Mouse (Mus musculus): Measurements from ENCODE around the gene Iqcn.

Gene Iqcn

DNA sequence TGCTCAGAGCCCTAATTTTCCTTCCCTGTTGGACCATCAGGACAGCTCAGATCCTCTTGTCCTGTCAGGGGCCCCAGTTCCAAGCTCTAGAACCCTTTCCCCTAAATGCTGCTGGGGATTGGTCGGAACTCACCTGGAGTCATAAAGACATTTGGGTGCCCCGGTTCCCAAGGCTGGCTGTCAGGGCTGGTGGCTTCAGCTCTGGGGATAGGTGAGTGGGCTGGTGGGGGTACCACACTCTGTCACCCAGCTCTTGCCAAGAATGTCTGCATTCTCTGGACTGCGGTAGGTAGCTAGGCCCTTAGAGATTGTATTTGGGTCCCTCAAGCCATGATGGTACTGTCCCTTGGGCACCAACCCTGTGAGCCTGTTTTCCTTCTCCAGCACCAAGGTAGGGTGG is at the start of gene Iqcn:
Iqcn (plus strand) TSS at position 171 of the 400 bp plus-strand sequence.
- peak; percentile 35 for DNase-seq (ENCODE audit: low read depth, low spot score)

DNA sequence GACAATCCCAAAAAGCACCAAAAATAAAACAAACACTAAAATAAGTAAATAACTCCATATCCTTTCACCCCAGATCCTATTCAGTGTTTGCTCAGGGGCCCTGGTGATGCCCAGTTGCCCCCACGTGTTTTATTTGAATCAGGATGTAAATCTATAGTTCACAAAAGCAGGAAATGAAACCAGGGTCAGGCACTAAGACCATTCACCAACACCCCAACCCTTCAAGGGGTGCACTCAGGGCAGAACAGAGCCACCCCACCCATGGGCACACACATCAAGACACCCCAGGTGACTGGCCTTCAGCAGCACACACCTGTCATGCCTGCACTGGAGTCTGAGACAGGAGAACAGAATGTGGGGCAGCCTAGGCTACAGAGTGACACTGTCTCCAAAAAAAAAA is 49.1 kb upstream of the Iqcn start:
- no peak for DNase-seq (ENCODE audit: low read depth, low spot score)

DNA sequence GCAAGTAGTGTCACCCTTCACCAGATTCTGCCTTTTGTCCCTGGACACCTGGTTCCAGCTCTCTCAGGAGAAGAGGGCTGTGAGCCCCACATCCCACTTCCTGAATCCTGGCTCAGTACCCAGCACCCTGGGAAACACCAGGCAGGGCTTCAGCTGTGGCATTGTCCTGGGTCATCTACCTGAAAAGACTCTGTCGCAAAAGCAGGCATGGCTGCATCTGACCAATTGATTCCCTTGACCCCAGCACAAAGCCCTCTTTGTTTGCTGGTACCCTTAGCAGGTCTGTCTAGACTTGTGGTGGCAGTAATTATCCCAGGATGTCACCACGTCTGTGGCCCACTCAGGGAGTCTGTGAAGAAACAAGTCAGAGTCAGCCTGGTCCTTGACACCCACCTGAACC is 47.8 kb upstream of the Iqcn start:
- DNase-seq (ENCODE audit: low read depth, low spot score) = no peak

DNA sequence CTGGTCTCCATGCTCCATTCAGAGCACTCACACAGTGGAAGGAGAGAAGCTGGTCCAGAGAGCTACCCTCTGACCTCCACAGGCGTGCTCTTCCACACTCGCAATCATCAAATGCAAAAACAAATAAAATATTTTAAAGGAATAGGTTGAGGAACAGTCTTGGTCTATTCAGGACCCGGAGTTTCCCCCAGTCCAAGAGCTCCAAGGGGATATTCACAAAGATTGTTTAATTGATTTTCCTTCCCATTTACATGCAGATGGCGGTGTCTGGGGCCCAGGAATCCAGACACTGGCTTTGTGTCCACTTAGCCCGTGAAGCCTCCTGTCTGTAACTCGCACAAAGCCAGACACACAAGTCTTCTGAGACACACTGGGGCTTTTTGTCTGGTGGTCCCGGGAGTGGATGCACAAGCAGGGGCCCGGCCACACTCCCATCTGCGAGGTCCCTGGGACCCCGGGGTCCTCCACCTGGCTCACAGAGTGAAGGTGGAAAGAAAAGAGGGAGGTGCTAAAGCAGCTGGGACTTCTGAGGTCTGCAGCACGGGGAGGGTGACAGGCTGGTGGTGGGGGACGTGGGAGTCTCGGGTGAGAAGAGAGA is 47.0 kb upstream of the Iqcn start:
- no peak for DNase-seq (ENCODE audit: low read depth, low spot score)

DNA sequence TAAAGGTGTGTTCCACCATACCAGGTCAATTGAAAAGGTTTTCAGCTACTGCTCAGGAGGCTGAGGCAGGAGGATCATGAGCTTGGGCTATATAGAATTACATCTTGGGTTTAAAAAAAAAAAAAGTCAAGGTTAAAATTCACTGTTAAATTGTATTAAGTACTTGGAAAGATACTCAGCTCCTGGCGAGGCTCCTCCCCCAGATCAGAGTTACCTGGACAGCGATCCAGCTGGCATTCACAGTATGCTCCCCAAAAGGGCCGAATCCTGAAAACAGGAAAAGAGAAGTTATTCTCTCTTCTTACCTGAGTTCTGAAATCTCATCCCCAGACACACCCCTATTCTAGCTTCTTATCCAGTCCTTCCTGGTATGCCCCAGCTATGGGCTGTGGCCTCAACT is 46.0 kb upstream of the Iqcn start:
- no peak for DNase-seq (ENCODE audit: low read depth, low spot score)

DNA sequence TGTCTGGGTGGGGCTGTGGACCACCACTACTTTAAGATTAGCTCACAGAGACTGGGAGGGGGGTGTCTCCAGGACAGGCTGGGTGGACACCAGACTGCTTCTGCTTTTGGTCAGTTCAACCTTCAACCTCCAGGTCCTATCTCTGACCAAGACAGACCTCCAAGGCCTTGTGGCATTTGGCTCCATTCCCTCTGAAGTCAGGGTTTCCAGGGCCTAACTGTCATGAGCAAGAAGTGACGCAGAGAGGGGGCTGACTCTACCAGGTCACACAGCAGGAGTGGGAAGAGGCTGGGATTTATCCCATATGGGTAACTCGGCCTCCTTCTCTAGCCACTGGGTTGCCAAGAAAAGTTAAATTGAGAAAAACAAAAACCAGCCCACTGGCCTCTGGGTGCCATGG is 45.5 kb upstream of the Iqcn start:
- no peak for DNase-seq (ENCODE audit: low read depth, low spot score)

DNA sequence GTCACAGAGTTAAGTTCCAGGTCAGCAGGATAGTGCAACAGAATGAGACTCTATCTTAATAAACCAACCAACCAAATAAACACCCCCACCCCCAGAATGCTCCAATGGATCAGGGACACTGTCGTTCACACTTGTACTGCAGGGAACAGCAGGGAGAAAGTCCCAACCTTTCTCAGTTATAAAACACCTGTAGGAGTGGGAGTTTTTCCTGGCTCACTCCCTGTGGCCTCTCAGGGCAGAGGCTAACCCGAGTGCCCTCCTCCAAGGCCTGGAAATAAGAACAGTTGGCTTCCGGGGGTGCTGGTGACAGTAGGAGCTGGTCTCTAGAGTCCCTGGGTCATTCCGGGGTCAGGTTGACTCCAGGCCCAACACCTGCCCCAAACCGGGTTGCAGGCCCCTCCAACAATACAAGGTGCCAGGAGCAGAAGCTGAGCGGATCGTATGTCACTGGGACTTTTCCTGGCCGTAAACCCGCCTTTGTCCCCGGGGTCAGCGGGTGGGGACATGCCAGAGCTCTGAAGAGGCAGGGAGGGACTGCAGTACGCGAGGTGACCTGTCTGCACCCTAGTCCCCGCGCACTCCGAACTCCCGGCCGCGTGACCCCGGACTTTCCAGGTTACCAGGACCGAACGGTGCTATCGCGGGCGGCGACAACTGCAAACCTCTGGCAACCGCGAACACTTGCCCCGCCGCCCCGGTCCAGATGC is 44.2 kb upstream of the Iqcn start:
- DNase-seq (ENCODE audit: low read depth, low spot score) = no peak

DNA sequence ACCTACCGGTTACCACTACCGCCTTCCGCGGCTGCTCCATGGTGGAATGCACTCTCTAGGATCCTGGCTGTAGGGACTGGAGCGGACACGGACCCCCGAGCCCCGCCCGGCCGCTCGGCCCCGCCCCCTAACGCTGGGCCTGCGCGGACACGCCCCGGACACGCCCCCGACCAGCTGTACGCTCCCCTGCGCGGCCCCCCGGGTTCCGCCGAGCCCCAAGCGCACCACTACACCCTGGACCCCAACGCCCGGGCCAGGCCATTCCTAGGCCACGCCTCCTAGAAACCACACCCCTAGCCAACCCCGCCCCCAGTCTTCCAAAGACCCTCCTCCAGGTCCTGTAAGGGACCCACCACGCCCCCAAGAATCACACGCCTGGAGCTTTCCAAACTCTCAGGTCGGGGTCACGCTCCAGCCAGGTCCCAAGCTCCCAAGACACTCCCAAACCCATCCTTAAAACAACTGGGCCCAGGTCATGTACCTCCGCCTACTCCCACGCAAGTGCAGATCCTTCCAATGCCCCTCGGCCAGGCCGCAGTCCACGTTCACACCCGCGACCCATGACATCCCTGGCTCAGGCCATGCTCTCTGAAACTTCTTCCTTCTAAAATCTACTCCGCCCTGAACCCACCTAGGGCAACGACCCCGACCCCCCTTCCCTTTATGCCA is 43.5 kb upstream of the Iqcn start:
- peak; percentile 78 for DNase-seq (ENCODE audit: low read depth, low spot score)

DNA sequence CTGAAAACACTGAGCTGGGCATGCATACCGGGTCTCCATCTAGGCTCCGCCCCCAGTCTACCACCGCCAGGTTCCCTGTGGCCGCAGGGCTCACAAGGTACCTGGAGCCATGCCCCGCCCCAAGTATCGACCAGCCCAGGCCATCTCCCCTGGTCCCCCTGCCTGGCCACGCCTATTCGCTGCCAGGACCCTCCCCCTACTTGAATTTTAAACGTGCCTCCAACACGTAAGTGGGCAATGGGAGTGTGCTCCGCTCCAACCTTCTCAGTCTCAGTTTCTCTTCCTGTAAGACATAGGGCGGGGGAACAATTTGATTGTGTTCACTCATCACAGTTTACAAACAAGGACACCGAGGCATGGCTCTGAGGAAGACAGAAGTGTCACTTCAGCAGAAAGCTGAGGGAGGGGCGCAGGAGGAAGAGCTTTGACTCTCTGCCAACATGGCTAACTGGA is 43.0 kb upstream of the Iqcn start, which contains the start of gene Pgpep1:
Pgpep1 (minus strand) TSS at position 116 of the 453 bp plus-strand sequence.
- DNase-seq (ENCODE audit: low read depth, low spot score) = peak; percentile 63

DNA sequence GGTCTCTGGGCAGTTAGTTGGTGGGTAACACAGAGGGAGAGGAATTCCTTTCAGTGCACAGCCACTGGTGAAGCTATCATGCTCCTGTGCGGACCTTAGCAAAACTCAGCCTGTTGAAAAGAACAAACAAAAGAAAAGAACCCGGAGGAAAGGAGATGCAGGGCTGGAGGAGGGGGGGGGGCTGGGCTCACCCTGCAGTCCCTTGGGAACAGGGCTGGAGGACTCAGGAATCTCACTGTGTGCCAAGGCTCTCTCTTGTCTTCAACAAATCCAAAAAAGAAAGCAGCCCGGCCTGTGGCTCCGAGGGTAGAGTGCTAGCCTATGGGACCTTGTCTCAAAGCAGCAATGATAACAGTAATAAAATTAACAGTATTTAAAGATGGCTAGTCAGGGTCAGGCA is 39.6 kb upstream of the Iqcn start:
- no peak for DNase-seq (ENCODE audit: low read depth, low spot score)

DNA sequence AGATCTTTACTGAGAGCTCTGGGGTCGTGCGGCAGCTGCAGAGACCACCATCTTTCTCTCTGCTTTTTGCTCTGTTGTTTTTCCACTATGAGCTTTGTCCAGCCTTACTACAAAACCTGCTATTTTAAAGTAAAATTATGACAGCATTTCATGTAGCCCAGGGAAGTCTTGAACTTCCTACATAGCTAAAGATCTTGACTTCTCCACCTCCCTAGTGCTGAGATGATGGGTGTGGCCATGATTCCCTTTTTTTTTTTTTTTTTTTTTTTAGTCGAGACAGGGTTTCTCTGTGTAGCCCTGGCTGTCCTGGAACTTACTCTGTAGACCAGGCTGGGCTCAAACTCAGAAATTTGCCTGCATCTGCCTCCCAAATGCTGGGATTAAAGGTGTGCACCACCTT is 38.6 kb upstream of the Iqcn start:
- DNase-seq (ENCODE audit: low read depth, low spot score) = no peak

DNA sequence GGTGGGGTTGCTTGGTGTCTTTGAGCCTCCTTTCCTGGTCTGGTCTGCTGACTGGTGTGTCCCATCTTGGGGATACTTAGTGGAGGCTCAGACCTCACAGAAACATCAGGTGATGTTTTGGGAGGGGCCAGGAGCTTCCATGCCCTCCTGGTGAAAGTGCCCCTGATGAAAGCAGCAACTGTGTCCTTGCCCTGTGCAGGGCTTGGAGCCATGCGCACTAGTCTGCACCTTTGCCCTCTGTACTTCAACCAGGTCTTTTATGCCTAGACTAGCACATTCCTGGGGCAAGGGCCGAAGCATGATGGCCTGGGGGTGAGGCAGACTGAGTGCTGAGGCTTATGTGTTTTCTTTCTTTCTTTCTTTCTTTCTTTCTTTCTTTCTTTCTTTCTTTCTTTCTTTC is 37.7 kb upstream of the Iqcn start:
- DNase-seq (ENCODE audit: low read depth, low spot score) = no peak

DNA sequence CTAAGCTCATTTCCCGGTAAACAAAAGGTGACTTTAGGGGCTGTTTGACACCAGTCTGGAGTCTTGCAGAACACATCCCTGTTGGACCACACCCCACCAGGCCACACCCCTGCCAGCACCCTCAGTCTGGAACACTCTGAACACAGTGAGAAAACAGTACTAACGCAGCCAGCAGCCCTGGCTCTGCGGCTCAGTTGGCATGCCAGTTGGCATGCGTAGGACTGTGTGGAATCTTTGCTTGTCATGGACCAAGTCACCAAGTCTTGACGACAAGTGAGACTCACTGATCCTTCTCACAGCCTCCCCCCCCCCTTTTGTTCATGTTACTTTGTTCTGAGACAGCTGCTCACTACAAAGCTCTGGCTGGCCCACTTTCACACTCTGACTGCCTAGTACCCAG is 36.2 kb upstream of the Iqcn start:
- DNase-seq (ENCODE audit: low read depth, low spot score) = no peak

DNA sequence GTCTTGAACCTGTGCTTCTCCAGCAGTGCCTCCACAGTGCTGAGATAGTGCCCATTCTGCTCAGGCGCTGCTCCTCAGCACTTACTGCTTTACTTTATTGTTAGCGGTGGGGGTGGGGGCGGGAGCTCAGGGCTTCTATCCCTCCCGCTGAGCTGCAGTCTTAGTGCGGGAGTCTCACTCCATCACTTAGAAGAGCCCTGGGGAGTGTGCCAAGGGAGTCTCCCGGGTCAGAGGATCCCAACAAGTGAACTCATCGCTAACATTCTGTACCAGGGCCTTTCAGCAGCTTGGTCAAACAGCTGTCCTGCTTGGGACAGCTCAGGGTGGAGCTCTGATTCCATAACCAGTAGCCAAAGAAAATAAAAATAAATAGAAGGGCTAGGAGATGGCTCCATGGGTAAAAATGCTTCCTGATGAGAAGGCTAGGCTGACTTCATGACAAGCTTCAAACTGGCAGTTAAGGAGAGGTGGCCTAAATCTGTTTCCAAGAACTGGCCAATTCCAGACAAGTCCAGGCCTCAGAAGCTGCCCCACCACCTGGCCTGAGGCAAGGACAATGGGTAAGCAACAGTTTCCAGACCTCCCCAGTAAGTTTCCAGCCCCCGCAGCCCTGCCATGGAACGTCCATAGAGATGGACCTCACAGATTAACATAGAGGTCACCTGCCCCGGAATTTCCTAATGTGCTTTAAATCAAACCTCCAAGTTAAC is 31.5 kb upstream of the Iqcn start:
- no peak for DNase-seq (ENCODE audit: low read depth, low spot score)

DNA sequence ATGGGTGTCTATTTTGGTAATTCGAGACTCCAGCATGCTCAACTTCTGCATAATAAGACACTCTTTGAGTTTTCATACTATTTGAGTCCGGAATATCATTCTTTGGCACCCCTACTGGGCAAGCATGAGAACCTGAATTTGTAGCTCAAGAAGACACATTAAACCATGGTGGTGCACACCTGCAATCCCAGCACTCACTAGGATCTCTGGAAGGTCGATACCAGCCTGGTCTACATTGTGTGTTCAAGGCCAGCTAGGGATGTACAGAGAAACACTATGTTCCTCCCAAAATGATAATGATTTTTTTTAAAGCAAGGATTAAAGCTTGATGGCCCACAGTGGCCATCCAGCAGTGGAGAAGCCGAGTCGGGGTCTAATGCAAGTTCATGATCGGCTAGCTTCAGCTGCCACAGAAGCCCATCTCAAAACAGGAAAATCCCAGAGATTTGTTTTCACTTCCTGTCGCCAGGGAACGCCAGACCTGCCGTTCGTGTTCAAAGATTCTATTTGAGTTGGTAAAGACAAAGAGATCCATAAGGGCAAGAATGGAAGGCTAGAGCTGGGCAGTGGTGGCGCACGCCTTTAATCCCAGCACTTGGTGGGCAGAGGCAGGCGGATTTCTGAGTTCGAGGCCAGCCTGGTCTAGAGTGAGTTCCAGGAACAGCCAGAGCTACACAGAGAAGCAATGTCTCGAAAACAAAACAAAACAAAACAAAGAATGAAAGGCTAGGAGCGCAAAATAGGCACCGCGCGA is 30.8 kb upstream of the Iqcn start:
- DNase-seq (ENCODE audit: low read depth, low spot score) = no peak

DNA sequence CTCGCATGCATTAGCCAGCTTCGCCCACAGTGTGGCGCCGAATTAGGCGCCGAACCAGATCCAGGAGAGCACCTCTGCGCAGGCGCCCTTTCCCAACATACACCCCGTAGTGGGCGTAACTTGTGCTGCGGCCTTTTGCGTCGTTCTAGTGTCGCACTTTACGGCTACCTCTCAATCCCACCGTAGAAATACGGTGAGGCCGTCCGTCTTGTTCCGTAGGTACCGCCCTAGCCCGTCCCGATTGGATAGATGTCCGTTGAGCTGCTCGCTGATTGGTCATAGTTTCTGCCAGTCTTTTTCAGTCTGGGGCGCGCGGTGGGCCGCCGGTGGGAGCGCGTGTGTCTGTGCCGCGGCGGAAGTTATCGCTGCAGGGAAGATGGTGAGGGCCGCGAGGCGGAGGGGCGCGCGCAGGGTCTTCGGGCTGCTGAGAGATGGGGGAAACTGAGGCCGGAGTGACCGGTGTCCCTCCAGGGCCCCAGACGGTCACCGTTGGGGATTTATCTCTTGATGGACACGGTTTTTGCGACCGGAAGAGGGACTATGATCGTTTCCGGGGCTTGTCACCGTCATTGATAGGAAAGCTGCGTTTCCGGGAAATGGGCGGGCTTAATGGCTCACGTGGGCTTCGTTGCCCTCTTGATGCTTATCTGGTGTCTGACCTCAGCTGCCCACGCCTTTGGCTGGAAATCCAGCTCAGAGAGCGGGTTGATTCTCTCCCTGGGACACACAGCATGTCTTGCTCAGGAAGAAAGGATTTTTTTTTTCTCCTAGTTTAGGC is 30.0 kb upstream of the Iqcn start, which contains the start of gene Lsm4:
Lsm4 (plus strand) TSS at position 170 of the 778 bp plus-strand sequence.
- peak; percentile 100 for DNase-seq (ENCODE audit: low read depth, low spot score)

DNA sequence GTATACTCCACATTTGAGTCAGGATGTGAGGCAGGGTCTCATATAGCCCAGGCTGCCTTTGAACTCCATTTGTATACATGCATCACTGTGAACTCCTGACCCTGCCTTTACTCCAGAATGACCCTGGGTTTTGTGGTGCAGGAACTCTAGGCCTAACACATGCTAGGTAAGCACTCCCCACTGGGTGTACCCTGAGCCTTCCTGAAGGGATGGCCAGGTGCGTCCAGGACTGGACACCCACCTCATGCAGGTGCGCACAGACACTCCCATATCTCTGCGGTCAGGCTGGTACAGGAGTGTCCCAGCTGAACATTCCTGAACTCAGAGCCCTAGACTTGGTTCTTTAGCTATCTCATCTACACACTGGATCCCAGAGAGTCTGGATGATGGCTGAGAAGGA is 29.1 kb upstream of the Iqcn start:
- DNase-seq (ENCODE audit: low read depth, low spot score) = no peak

DNA sequence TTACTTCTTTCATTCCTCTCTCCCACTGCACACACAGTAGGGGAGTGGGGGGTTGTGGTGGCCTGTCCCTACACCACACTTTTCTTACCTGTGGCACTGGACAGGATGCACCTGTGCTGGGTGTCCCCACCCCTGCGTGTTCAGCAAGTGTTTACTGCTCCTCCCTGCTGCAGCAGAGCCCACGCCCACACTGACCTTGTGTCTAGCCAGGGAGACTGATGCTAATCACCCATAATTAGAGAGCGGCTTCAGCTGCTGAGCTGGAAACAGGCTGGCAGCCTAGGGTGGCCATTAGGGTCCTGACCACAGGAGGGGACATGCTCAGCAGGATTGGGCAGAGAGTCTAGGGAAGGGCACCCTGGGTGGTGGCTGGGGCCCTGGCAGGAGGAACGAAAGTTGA is 28.5 kb upstream of the Iqcn start:
- peak; percentile 48 for DNase-seq (ENCODE audit: low read depth, low spot score)

DNA sequence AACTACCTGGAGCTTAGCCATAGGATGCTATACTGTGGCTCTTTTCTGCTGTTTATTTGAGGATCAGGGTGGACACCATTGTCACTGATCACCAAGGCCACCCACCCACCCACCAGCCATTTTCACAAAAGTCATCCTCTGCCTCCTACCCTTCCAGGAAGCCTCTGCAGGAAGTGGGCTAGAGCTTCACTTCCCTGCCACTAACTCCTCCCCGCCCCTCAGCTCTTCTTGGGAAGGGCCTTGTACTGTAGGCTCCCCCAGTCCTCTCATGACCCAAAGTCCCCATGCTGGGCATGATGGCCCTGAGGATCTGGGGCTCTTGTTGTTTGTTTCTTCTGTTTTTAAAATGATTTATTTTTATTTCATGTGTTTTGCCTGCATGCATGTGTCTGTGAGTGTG is 27.9 kb upstream of the Iqcn start:
- peak; percentile 81 for DNase-seq (ENCODE audit: low read depth, low spot score)

DNA sequence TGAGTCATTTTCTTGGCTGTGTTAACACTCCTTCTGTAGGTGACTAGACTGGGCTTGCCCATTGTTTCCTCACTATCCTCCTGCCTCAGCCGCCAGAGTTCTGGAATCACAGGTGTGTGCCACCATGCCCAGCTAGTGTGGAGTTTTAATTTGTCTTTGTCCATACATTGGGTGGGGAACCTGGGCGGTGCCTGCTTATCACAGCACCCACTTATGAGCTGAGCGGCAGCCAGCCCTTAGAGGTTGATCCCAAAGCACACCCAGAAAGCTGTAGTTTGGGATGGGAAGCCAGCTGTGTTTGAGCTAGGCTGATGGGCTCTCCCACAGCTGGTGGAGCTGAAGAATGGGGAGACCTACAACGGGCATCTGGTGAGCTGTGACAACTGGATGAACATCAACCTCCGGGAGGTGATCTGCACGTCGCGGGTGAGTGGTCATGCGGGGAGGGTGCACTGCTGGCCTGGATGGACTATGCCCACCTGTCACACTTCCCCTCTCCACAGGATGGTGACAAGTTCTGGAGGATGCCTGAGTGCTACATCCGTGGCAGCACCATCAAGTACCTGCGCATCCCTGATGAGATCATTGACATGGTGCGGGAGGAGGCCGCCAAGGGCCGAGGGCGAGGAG is 25.7 kb upstream of the Iqcn start:
- DNase-seq (ENCODE audit: low read depth, low spot score) = no peak
